Mouse (Mus musculus) hindbrain, embryonic 13.5 days (tissue): Measurements from ENCODE around the gene Vax1. TPM values are rescaled to one million over a fixed set of nuclear protein-coding genes. Genes with fewer than 3 reads are reported as not detected.

Experiments
- ATAC-seq: fragments of 200-750 bp; cut with Nextera tagmentation; 2 replicates; pipeline ENCODE4 v1.8.0; 2017; ENCODE audit warnings: moderate TSS enrichment; ENCODE audit not compliant: low FRiP score
- H3K27ac ChIP-seq: fragments of 300-500 bp; sonication (generic); 2 replicates; pipeline ENCODE4 v1.5.1; 2015; ENCODE audit warnings: inconsistent platforms, mild to moderate bottlenecking, moderate library complexity
- H3K27me3 ChIP-seq: fragments of 300-500 bp; sonication (generic); 2 replicates; pipeline ENCODE4 v1.6.1; 2015; ENCODE audit warnings: mild to moderate bottlenecking, inconsistent platforms
- H3K36me3 ChIP-seq: fragments of 300-500 bp; sonication (generic); 2 replicates; pipeline ENCODE4 v1.6.1; 2015; ENCODE audit warnings: mild to moderate bottlenecking, inconsistent platforms
- H3K4me1 ChIP-seq: fragments of 300-500 bp; sonication (generic); replicated peaks from 2 replicates; pipeline ENCODE4 v1.6.1; 2015; ENCODE audit warnings: inconsistent platforms
- H3K4me2 ChIP-seq: fragments of 300-500 bp; sonication (generic); 2 replicates; pipeline ENCODE4 v1.6.1; 2015; ENCODE audit warnings: inconsistent platforms, mild to moderate bottlenecking, moderate library complexity
- H3K4me3 ChIP-seq: fragments of 300-500 bp; sonication (generic); 2 replicates; pipeline ENCODE4 v1.5.1; 2015; ENCODE audit warnings: mild to moderate bottlenecking, inconsistent platforms
- H3K9ac ChIP-seq: fragments of 300-500 bp; sonication (generic); 2 replicates; pipeline ENCODE4 v1.6.1; 2015; ENCODE audit warnings: mild to moderate bottlenecking, inconsistent platforms
- H3K9me3 ChIP-seq: fragments of 300-500 bp; sonication (generic); 2 replicates; pipeline ENCODE4 v1.6.1; 2016; ENCODE audit warnings: inconsistent platforms
- WGBS: fragments of 180-500 bp; shearing (Covaris S2); methylation state at CpG from one replicate; pipeline ENCODE4 v1.1.7; 2015; 5-methylcytosine and 5-hydroxymethylcytosine counted together
- polyA plus RNA-seq: library from polyadenylated mRNA; unstranded; fragments of >200 nt; fragmentation: Nextera tagmentation; extraction: Ambion mirVana; gene quantifications from 2 replicates; pipeline ENCODE4 v1.2.1, GENCODE M21; 2015

Gene Vax1
- not detected in 2 replicates for polyA plus RNA-seq

DNA sequence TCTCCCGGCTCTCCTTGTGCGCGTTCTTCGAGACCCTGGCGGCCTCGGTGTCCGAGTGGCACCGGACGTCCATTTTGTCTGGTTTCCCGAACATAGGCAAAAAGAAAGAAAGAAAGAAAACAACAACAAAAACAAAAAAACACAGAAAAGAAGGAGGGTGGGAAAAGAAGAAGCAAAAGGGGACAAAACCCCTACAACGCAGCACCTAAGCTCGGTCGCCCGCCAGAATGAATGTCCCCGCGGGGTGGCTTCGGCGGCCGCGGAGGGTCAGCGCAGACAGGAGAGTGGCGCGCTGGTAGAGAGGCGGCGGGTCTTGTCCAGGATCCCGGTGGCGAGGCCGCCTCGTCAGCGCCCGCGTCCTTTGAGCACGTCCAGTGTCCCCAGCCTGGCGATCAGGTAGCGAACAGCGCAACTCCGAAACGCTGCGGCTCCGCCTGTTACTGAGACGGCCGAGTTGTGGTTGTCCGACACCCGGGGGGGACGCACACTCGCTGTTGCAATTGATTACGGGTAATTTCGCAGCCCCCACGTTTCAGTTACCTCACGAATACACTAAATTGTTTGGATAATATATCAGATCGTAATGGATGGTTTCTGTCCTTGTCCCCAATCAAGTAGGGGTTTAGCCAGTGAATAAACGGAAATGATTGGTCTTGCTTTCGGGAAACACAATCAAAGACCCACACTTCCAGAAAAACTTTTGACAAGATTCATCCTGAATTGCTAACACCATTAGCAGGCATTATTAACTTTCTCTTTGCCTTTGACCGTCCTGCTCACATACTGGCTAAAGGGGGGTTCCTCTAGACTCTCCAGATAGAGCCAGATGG, at the start of gene Vax1:
Gene Vax1 (minus strand): TSS at position 121 of the 830 bp plus-strand sequence.
- WGBS: under 1% methylated on average over 54 of the region's 54 CpGs
- Histone ChIP-seq H3K4me2 (peak within 1 kb of the TSS; percentile 34), H3K4me1 (peaks cover 28% of the 10 kb centered on the region), H3K9me3 (no peaks in the 10 kb centered on the region), H3K27ac (no peak within 1 kb of the TSS), H3K9ac (no peak within 1 kb of the TSS), H3K36me3 (no peaks in the 10 kb centered on the region), H3K27me3 (peaks cover 100% of the 10 kb centered on the region), H3K4me3 (peak within 1 kb of the TSS; percentile 14)
- no peak for ATAC-seq

DNA sequence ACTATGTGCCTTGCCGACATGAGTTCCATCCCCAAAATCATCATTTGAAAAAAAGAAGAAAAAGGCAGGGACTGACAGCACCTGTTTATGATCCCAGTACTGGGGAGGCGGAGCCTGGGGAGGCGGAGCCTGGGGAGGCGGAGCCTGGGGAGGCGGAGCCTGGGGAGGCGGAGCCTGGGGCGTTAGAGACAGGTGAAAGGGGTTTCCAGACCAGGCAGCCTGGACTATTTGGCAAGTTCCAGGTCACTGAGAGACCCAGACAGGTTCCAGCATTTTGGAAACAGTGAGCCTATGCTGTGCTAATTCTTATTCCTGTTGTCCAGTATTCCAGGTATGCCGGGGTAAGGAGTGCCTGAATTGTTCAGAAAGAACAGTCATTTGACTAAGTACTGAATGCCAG, 49.1 kb upstream of the Vax1 start, which contains the start of gene Kcnk18:
Gene Kcnk18 (plus strand): TSS at position 224 of the 400 bp plus-strand sequence.
- Histone ChIP-seq H3K27me3 (peaks cover 56% of the 10 kb centered on the region), H3K4me1 (no peaks in the 10 kb centered on the region), H3K27ac (no peak within 1 kb of the TSS), H3K9ac (no peak within 1 kb of the TSS), H3K4me3 (no peak within 1 kb of the TSS), H3K9me3 (no peaks in the 10 kb centered on the region), H3K4me2 (no peak within 1 kb of the TSS), H3K36me3 (no peaks in the 10 kb centered on the region)
- ATAC-seq: no peak
- WGBS: 89% methylated on average over 8 of the region's 8 CpGs

DNA sequence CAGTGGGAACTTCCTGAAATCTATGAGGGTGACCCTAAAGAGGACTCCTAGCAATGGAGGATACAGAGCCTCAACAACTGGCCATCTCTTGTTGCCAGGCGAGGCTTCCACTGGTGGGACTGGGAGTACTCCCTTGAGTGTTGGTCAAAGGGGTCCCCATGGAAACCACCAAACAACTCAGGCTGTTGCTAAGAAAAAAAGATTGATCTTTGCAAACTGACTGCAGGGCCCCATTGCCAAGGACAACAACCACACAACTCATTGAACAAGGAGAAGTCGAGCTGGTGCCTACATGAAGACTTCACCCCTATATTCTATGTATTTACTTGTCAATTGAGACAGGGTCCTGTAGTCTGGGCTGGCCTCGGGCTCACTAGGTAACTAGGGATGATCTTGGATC, 47.0 kb upstream of the Vax1 start:
- H3K27me3 ChIP-seq: peaks cover 64% of the 10 kb centered on the region
- no peak overlapping the region for H3K4me3 ChIP-seq
- H3K27ac ChIP-seq: no peak overlapping the region
- no peaks in the 10 kb centered on the region for H3K36me3 ChIP-seq
- H3K4me1 ChIP-seq: no peaks in the 10 kb centered on the region
- H3K4me2 ChIP-seq: no peak overlapping the region
- 65% methylated on average over 3 of the region's 3 CpGs for WGBS
- no peak for ATAC-seq
- no peaks in the 10 kb centered on the region for H3K9me3 ChIP-seq
- H3K9ac ChIP-seq: no peak overlapping the region

DNA sequence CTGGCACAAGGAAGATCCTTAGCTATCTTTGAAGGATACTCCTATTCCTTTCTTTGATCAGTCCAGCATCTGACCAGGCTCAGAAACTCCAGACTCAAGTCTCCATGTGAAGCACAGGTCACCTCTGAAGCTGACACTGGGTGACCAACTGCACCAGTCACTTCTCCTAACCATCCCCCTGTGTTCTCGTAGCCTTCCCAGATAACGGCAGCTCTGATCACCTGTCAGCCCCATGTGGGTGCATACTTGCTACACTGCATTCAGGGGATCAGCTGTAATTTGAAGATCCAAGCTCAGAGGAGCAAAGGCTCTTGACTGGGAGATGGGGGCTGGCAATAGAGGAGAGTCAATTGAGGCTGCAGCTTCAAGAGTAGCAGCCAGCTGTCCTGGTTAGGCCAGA, 39.1 kb upstream of the Vax1 start:
- no peaks in the 10 kb centered on the region for H3K9me3 ChIP-seq
- WGBS: 68% methylated on average over 2 of the region's 2 CpGs

DNA sequence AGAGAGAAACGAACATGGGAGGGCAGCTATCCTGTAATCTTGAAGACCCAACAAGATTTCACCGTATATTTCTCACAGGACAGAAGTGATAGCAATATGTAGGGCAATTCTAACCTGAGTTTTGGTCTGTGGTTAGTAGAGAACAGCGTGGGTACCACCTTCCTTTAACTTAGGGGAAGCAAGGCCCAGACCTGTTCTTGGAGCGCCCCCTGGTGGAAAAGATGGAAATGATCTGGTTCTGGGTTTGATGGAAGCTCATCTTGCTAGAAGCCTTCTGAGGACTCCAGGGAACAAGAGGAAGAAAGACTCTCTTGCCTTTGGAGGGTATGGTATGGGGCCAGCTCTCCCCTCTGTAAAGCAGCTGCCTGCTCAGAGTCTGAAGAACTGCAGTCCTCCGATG, 38.6 kb upstream of the Vax1 start:
- H3K27me3 ChIP-seq: peaks cover 38% of the 10 kb centered on the region
- no peak overlapping the region for H3K4me2 ChIP-seq
- WGBS: 27% methylated on average over 5 of the region's 5 CpGs
- no peak for ATAC-seq
- no peaks in the 10 kb centered on the region for H3K9me3 ChIP-seq
- no peak overlapping the region for H3K27ac ChIP-seq
- no peak overlapping the region for H3K9ac ChIP-seq
- no peaks in the 10 kb centered on the region for H3K36me3 ChIP-seq
- no peaks in the 10 kb centered on the region for H3K4me1 ChIP-seq
- H3K4me3 ChIP-seq: no peak overlapping the region

More for the DNA sequence above, 39.1 kb upstream of the Vax1 start:
- no peak overlapping the region for H3K4me3 ChIP-seq
- no peaks in the 10 kb centered on the region for H3K36me3 ChIP-seq
- no peak overlapping the region for H3K4me2 ChIP-seq
- no peak overlapping the region for H3K9ac ChIP-seq
- no peak for ATAC-seq
- H3K27ac ChIP-seq: no peak overlapping the region
- H3K27me3 ChIP-seq: peaks cover 41% of the 10 kb centered on the region
- H3K4me1 ChIP-seq: no peaks in the 10 kb centered on the region

DNA sequence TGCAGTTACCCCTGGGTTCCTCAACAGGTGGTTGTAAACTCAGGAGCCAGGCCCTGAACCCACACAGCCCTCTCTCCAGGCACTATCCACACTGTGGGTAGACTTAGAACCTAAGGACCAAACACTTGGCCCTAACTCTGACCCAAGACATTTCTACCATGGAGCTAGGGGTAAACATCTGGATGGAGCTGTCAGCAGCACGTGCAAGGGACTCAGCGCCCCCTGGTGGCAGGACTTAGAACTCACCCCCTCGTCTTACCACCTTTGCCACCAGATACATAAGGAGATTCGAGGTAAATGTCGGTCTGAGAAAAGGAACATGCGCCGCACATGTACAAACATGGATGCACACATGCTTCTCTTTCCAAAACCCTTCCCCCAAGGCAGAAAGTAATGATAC, 28.3 kb upstream of the Vax1 start:
- H3K36me3 ChIP-seq: no peaks in the 10 kb centered on the region
- H3K27ac ChIP-seq: no peak overlapping the region
- 44% methylated on average over 7 of the region's 7 CpGs for WGBS
- ATAC-seq: no peak
- peaks cover 62% of the 10 kb centered on the region for H3K27me3 ChIP-seq
- no peaks in the 10 kb centered on the region for H3K9me3 ChIP-seq
- H3K4me1 ChIP-seq: peaks cover 6% of the 10 kb centered on the region; the same call in 1 of the 2 replicates
- no peak overlapping the region for H3K9ac ChIP-seq
- no peak overlapping the region for H3K4me3 ChIP-seq
- H3K4me2 ChIP-seq: no peak overlapping the region

DNA sequence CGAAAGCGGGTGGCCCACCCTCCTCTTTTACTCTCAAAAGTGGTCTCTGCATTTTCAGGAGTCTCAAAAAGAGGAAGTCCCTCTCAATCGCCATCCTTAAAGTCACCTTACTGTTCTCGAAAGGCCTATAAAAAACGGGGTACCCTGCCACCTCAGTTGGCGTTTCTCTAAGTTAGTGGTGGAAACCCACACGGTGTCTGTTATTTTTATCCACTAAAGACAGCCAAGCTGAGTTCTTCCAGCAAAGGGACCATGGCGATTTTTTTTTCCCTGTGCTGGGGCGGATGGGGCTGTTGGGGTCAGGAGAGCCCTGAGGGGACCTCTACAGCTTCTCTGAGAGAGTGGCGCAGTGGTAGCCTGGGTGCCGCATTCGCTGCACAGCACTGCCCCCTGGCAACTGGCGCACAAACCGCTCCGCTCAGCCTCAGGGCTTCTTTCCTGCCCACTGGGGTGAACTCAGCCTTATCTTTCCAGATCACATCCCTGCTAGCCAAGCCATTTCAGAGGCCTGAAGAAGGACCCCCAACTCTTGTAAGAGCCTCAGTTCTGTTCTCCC, 26.3 kb upstream of the Vax1 start:
- Histone ChIP-seq H3K4me3 (no peak overlapping the region), H3K4me2 (no peak overlapping the region), H3K9ac (no peak overlapping the region), H3K9me3 (no peaks in the 10 kb centered on the region), H3K36me3 (no peaks in the 10 kb centered on the region), H3K27me3 (peaks cover 81% of the 10 kb centered on the region), H3K27ac (no peak overlapping the region), H3K4me1 (peaks cover 6% of the 10 kb centered on the region; the same call in 1 of the 2 replicates)
- WGBS: 2% methylated on average over 15 of the region's 15 CpGs
- 0 out of 2 replicates have a peak, but pooled peaks have one; percentile 49 for ATAC-seq

DNA sequence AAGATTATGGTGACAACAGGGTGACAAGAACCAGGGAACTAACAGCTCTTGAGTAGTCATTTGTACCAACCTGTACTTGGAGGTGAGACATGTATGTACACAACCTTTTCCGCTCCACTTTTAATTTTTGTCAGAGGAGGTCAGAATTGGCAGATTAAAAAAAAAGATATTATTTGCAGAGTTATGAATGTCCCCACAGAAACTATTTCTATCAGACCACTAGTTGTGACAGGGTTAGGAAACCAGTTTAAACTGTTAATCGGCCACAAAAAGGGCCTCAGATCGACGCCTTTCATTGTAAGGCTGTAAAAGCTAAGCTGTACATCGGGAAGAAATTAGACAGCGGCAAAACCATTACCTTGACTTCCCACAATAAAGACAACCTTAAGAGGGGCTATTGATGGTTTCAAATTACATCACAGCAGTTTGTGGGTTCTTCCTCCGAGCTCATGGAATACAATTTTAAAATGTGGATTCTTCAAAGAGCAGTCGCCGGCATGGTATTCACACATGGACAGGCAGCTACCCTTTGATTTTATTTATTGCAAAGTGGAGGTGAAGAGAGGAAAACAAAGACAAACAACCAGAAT, 25.4 kb upstream of the Vax1 start:
- no peaks in the 10 kb centered on the region for H3K36me3 ChIP-seq
- H3K4me2 ChIP-seq: no peak overlapping the region
- no peak overlapping the region for H3K4me3 ChIP-seq
- no peak overlapping the region for H3K9ac ChIP-seq
- WGBS: 8% methylated on average over 9 of the region's 9 CpGs
- peaks cover 6% of the 10 kb centered on the region; the same call in 1 of the 2 replicates for H3K4me1 ChIP-seq
- H3K27ac ChIP-seq: no peak overlapping the region
- peaks cover 91% of the 10 kb centered on the region for H3K27me3 ChIP-seq
- no peaks in the 10 kb centered on the region for H3K9me3 ChIP-seq
- ATAC-seq: no peak

DNA sequence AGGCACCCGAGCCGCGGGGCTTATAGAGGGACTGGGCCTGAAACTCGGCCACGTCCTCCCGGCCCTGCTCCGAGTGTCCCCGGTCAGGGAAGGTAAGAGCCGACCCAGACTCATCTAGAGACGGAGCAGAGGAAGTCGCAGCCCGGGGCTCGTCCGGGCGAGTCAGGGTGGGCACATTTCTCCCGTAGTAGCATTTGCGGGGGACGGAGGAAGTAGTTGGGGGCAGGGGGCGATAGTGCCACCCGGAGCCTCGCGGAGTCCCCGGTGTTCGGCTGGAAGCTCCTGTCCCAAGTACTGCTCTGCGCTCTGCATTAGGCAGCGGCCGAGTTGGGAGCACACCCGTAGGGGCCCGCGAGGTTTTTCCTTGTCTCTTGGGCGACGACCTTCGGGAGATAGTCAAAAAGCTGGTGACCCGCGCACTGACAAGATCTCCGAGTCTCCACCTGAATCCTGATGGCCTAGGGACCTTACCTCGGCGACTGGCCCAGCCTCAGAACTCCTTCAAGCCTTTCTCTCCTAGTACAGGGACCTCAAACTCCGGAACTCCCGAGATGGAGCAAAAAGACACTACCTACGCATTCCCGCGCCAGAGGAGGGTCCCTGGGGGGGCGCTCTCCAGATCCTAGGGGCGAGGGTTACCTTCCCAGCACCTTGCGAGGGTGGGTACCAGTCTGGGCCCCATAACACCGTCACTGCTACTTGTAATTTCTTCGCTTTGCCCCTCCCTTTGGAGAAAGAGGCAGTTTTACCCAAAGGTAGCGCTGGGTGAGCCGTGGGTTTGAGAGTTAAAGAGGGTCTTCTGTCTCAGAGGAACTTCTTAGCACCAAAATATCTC, 24.3 kb upstream of the Vax1 start:
- no peaks in the 10 kb centered on the region for H3K9me3 ChIP-seq
- peak overlapping the region; percentile 21; the same call in 1 of the 2 replicates for H3K4me2 ChIP-seq
- WGBS: under 1% methylated on average over 50 of the region's 50 CpGs
- ATAC-seq: no peak
- peaks cover 6% of the 10 kb centered on the region; the same call in 1 of the 2 replicates for H3K4me1 ChIP-seq
- no peaks in the 10 kb centered on the region for H3K36me3 ChIP-seq
- no peak overlapping the region for H3K27ac ChIP-seq
- H3K9ac ChIP-seq: no peak overlapping the region
- H3K4me3 ChIP-seq: no peak overlapping the region
- H3K27me3 ChIP-seq: peaks cover 94% of the 10 kb centered on the region

DNA sequence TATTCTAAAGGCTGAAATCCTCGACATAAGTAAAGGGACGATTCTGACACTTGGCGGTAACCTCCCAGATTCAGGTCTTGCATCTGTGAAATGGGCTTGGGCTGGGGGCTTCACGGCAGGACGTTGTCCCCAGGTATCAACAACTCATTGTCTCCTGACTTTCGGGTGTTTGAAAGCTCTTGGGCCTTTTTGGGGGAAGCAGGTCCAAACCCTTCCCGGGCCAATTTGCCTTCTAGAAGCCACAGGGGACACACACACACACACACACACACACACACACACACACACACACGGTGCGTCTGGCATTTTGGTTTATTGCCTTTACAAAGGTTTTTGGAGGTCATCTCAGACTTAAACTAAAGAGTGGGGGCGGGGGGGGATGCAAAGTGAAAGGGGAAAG, 23.6 kb upstream of the Vax1 start:
- no peaks in the 10 kb centered on the region for H3K36me3 ChIP-seq
- H3K9me3 ChIP-seq: no peaks in the 10 kb centered on the region
- H3K4me3 ChIP-seq: no peak overlapping the region
- H3K4me2 ChIP-seq: no peak overlapping the region
- ATAC-seq: no peak
- no peak overlapping the region for H3K27ac ChIP-seq
- WGBS: under 1% methylated on average over 10 of the region's 10 CpGs
- peaks cover 6% of the 10 kb centered on the region; the same call in 1 of the 2 replicates for H3K4me1 ChIP-seq
- H3K27me3 ChIP-seq: peaks cover 95% of the 10 kb centered on the region
- H3K9ac ChIP-seq: no peak overlapping the region

GRCm38 (mm10) chr19:59192491-59192890, 22.6 kb upstream of the Vax1 start:
- 3% methylated on average over 2 of the region's 2 CpGs for WGBS
- ATAC-seq: no peak
- Histone ChIP-seq H3K27me3 (peaks cover 95% of the 10 kb centered on the region), H3K9me3 (no peaks in the 10 kb centered on the region), H3K36me3 (no peaks in the 10 kb centered on the region), H3K9ac (no peak overlapping the region), H3K4me3 (no peak overlapping the region), H3K4me2 (no peak overlapping the region), H3K27ac (no peak overlapping the region), H3K4me1 (peaks cover 6% of the 10 kb centered on the region; the same call in 1 of the 2 replicates)

GRCm38 (mm10) chr19:59191123-59191505, 21.3 kb upstream of the Vax1 start:
- no peak overlapping the region for H3K9ac ChIP-seq
- H3K4me2 ChIP-seq: no peak overlapping the region
- no peak overlapping the region for H3K27ac ChIP-seq
- peaks cover 95% of the 10 kb centered on the region for H3K27me3 ChIP-seq
- ATAC-seq: no peak
- H3K4me3 ChIP-seq: no peak overlapping the region
- no peaks in the 10 kb centered on the region for H3K9me3 ChIP-seq
- no peaks in the 10 kb centered on the region for H3K36me3 ChIP-seq
- peaks cover 6% of the 10 kb centered on the region; the same call in 1 of the 2 replicates for H3K4me1 ChIP-seq
- 5% methylated on average over 4 of the region's 4 CpGs for WGBS
